Mouse (Mus musculus) left cerebral cortex, postnatal 25 days (tissue): ENCODE data around the gene Tnfsf15. TPM values are rescaled to one million over a fixed set of nuclear protein-coding genes. Genes with fewer than 3 reads are reported as not detected.
A peak's percentile ranks its signal among the peaks of the same experiment; 100 is the strongest.

ENCODE experiments used
- DNase-seq, 2 experiments: peaks; one replicate each; pipeline ENCODE4 v3.0.0; 2022; ENCODE audit warnings: low spot score in 2 of 2, mixed read lengths in 1 of 2
- intact Hi-C: fragments of 180-260 bp; cut with DNase I; formaldehyde crosslinking; loops from one replicate; pipeline ENCODE4 v1.15.1; 2025
- total RNA-seq, 2 experiments: library from RNA; stranded (reverse); gene quantifications; 2 replicates each; pipeline ENCODE4 v1.2.3; 2021

The Tnfsf15 gene
- total RNA-seq, 2 experiments from 2014 or later, result 0.09 to 0.11 TPM

DNA sequence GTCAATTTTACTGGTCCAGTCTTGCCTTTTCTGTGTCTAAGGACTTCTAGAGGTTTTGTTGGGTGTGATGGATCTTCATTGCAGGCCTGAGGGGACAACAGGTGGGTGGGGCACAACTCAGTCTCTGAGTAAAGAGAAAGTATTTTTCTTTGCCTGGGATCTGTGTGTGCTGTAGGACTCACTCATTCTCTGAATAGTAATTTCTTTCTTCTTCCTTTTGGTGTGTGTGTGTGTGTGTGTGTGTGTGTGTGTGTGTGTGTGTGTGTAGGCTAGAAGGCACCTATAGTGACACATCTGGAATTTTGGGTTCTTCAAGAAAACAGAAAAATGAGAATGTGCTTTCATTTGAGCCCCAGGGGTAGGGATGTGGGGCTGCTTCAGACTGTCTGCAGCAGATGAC is 52.6 kb downstream of the Tnfsf15 start:
- DNase-seq, result no peak
- intact Hi-C loops, result no loop called here

DNA sequence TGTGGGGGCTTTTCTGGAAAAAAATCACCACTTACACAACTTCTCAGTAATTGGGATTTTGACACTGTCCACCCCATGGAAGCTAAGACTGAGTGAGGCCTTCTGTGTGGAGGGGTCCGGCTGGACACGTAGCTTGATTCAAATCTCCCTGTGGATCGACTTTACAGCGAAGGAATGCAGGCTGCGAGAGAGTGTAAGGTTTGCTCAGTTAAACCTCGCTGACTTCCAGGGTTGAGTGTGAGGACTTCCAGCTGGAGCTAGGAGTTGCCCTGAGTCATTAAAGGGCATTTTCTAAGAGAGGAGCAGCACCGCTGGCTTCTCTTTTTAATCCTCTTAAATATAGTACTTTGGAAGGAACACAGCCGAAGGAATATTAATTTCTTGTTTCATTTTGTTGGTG is 57.5 kb downstream of the Tnfsf15 start:
- no peak for DNase-seq
- intact Hi-C loops, result loop anchor here (2.0 to 10.0 kb wide), 3 partner anchors 153 to 807 kb away; no protein-coding TSS in a partner anchor

DNA sequence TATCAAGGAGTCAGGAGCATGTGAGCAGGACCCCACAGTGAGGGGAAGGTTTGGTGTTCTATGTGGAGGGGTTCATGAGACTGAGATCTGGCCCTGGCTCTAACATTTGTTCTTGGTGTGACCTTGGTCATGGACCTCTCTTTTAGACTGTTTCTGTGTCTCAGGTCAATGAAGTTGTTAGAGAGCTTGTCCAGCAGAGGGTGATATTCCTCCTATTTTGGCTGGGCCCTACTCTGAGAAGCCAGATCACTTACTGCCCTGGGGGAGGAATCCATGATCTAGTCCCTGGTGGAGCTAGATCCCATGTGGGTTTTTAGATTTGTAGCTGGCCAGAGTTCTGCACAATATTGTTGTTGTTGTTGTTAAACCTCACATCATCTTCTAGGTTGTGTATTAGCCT is 58.8 kb downstream of the Tnfsf15 start:
- DNase-seq, result peak in 1 of 2 experiments; percentile 45
- intact Hi-C loops, result loop anchor here (2.0 to 10.0 kb wide), 3 partner anchors 155 to 809 kb away; no protein-coding TSS in a partner anchor

DNA sequence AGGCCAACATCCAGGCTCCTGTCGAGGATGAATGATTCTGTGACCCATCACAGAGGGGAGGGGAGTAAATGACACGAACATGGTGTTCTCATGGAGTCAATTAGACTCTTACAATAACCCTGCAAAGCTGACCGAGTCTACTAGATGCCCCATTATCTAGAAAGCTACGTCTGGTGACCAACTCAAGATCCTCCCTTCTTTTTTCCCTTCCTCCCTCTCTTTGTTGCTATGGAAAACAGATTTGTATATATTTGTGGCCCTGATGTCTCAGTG is 59.7 kb downstream of the Tnfsf15 start:
- intact Hi-C loops, result loop anchor here (1.0 to 10.0 kb wide), 3 partner anchors 263 to 810 kb away; no protein-coding TSS in a partner anchor
- no peak for DNase-seq

DNA sequence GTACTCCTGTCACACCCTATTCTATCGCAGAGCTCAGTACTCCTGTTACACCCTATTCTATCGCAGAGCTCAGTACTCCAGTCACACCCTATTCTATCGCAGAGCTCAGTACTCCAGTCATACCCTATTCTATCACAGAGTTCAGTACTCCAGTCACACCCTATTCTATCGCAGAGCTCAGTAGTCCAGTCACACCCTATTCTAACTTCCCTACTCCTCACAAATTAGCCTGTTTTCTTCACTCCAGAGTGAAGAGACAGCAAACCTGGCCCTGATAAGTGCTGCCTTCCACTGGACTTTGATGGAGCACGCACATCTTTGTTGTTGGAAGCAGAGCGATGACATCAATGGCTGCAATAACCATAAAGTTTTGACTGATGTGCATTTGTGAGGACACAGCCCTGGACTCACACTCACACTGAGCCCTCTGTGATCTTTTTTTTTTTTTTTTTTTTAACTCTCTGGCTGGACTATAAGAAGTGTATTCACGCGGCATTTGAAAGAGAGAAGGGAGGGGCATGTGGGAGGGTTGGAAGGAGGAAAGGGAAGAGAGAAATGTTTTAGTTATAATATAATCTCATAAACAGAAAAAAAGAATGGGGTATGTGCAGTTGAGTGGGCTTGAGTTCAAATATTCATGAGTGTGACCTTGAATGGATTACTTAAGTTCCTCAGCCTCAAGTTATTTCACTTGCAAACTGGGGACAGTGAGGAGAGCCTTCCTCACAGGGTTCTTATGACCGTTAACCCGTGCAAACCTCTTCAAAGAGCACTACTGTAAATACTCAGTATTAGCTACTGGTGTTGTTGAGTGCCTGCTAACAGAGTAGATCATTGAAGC is 60.3 kb downstream of the Tnfsf15 start:
- intact Hi-C loops, result loop anchor here (1.0 to 10.0 kb wide), 4 partner anchors 127 to 810 kb away; partner anchors contain the start of gene Tmem268

DNA sequence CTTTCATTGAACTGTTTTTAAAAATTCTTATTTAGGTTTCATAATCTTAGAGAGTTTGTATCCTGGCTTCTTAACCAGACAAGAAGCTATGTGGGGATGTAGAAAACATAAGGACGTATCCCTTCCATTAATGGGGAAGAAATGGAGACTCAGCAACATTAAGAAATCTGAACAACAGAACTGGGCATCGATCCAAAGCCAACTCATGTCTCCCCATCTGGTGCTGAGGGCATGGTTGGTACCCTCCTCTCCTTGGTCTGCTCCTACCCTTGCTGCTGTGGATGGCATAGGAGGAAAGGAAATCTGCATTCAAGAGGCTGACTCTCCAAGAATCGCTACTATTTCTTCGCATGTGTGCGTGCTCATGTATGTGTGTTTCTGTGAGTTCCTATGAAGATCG is 61.2 kb downstream of the Tnfsf15 start:
- no peak for DNase-seq
- intact Hi-C loops, result loop anchor here (5.0 to 10.0 kb wide), 2 partner anchors 126 to 811 kb away; partner anchors contain the start of gene Tmem268

More for the DNA sequence above, 60.3 kb downstream of the Tnfsf15 start:
- DNase-seq, result no peak

DNA sequence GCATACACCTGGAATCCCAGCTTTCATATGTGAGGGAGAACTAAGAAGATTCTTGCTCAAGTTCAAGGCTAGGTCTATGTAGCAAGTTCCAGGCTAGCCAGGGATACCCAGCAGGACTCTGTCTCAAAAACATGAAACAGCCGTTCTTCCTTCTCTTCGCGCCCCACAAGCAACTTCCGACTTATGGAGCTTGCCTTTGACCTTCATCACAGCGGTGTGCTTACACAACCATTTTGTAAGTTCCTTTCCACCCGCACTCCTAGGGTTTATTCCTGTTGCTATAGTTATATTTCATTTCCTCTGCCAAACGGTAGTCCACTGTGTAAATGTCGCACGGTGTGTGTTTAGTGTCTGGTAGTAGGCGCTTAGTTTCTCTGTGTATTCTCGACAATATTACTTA is 61.9 kb downstream of the Tnfsf15 start:
- intact Hi-C loops, result loop anchor here (5.0 to 10.0 kb wide), 2 partner anchors 126 to 812 kb away; partner anchors contain the start of gene Tmem268
- DNase-seq, result peak in 1 of 2 experiments; percentile 16

DNA sequence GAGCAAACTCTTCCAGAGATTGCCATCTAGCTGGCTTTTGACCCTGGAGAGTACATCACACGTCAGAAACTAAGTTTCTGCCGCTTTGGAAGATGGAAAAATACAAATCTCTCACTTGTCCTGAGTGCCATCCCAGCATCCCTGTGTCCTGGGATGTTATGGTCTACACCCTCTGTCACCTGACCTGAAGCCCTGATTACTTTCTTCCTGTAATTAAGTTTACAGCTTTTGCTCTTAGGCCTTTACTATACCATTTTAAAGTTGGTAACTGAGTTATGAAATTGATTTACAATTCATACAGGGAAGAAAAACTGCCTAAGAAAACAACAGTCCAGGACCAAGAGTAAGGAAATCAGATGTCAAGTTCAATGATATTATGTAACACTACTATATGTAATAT is 62.5 kb downstream of the Tnfsf15 start:
- intact Hi-C loops, result loop anchor here (5.0 to 10.0 kb wide), 2 partner anchors 125 to 812 kb away; partner anchors contain the start of gene Tmem268
- DNase-seq, result no peak

DNA sequence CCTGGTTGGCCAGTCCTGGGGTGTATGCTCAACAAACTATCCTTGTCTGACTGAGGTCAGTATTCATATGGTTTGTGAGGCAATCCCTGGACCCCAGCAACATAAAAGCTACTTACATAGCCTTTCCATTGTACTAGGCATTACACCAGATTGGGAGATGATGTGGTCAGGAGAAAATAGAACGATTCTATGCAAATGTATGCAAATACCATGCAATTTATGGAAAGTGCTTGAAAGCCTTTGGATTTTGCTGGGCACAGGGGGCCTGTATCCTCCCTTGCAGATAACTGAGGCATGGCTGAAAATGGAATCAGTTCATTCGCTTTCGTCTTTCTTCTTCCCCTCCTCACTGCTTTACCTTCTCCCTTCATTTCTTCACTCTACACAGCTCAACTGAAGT is 63.4 kb downstream of the Tnfsf15 start:
- intact Hi-C loops, result loop anchor here (5.0 to 10.0 kb wide), 2 partner anchors 124 to 813 kb away; partner anchors contain the start of gene Tmem268
- DNase-seq, result peak in 1 of 2 experiments; percentile 60

Other genes starting within 250 kb of the Tnfsf15 start
- 10 to 100 TPM; 46.4 TPM for gene Whrn, start 249.1 kb downstream of the Tnfsf15 start, total RNA-seq
- gene Atp6v1g1, start 200.3 kb downstream of the Tnfsf15 start, total RNA-seq, result 100 to 1,000 TPM; 144 to 147 TPM
- 10 to 100 TPM; 10.8 to 12.2 TPM for gene Tmem268, start 186.3 kb downstream of the Tnfsf15 start, total RNA-seq
- gene Gm11213, start 139.9 kb downstream of the Tnfsf15 start, total RNA-seq, result not detected
- gene Tex48, start 122.7 kb downstream of the Tnfsf15 start, total RNA-seq, result not detected
- gene Gm11214, start 81.7 kb downstream of the Tnfsf15 start, total RNA-seq, result not detected
- not detected for gene Tnfsf8, start 116.2 kb upstream of the Tnfsf15 start, total RNA-seq